Mouse (Mus musculus) hindbrain, embryonic 10.5 days (tissue): ENCODE data around the gene Zfp352. TPM values are rescaled to one million over a fixed set of nuclear protein-coding genes. Genes with fewer than 3 reads are reported as not detected.
"Not testable (repeated sequence)": the region's sequence is repeated elsewhere in the genome, so short reads cannot be mapped to it uniquely, and the experiment has no call there.

Source experiments
- DNase-seq: peaks from one replicate; pipeline ENCODE4 v3.0.0-alpha.2; 2017; ENCODE audit warnings: low spot score
- H3K27ac ChIP-seq: fragments of 300-500 bp; sonication (generic); 2 replicates; pipeline ENCODE4 v1.5.1; 2016; ENCODE audit warnings: mild to moderate bottlenecking, moderate library complexity
- H3K27me3 ChIP-seq: fragments of 300-500 bp; sonication (generic); 2 replicates; pipeline ENCODE4 v1.6.1; 2016; ENCODE audit warnings: mild to moderate bottlenecking; ENCODE audit not compliant: poor library complexity, insufficient read depth, severe bottlenecking
- H3K36me3 ChIP-seq: fragments of 300-500 bp; sonication (generic); 2 replicates; pipeline ENCODE4 v1.6.1; 2016; ENCODE audit warnings: mild to moderate bottlenecking, moderate library complexity
- H3K4me1 ChIP-seq: fragments of 300-500 bp; sonication (generic); replicated peaks from 2 replicates; pipeline ENCODE4 v1.6.1; 2016; ENCODE audit warnings: mild to moderate bottlenecking
- H3K4me3 ChIP-seq: fragments of 300-500 bp; sonication (generic); 2 replicates; pipeline ENCODE4 v1.5.1; 2016; ENCODE audit warnings: mild to moderate bottlenecking, moderate library complexity
- H3K9me3 ChIP-seq: fragments of 300-500 bp; sonication (generic); 2 replicates; pipeline ENCODE4 v1.6.1; 2016; ENCODE audit warnings: mild to moderate bottlenecking, moderate library complexity
- WGBS: fragments of 180-500 bp; shearing (Covaris S2); methylation state at CpG from one replicate; pipeline ENCODE4 v1.1.7; 2016; 5-methylcytosine and 5-hydroxymethylcytosine counted together
- polyA plus RNA-seq: library from polyadenylated mRNA; unstranded; fragments of >200 nt; fragmentation: Nextera tagmentation; extraction: Ambion mirVana; gene quantifications from 2 replicates; pipeline ENCODE4 v1.2.1, GENCODE M21; 2016

Gene Zfp352
- not detected in 2 replicates for polyA plus RNA-seq

- H3K4me1 ChIP-seq, result no peaks in the 10 kb centered on the region
- no peak within 1 kb of the TSS for H3K4me3 ChIP-seq
- WGBS, result 92% methylated on average over 2 of the region's 2 CpGs
- no peaks in the 10 kb centered on the region for H3K27me3 ChIP-seq
- no peaks in the 10 kb centered on the region for H3K9me3 ChIP-seq
- DNase-seq, result no peak
- H3K36me3 ChIP-seq, result no peaks in the 10 kb centered on the region
- no peak within 1 kb of the TSS for H3K27ac ChIP-seq
Observed at GRCm38 (mm10) chr4:90218520-90218919, at the start of gene Zfp352. TSS of gene Zfp352 (plus strand) at chr4:90218820.

- Histone ChIP-seq H3K4me3 (no peak overlapping the region), H3K36me3 (no peaks in the 10 kb centered on the region), H3K4me1 (no peaks in the 10 kb centered on the region), H3K27me3 (no peaks in the 10 kb centered on the region), H3K9me3 (no peaks in the 10 kb centered on the region), H3K27ac (no peak overlapping the region)
- no peak for DNase-seq
- 91% methylated on average over 3 of the region's 3 CpGs for WGBS
Observed at GRCm38 (mm10) chr4:90170890-90171483, 47.6 kb upstream of the Zfp352 start.

GRCm38 (mm10) chr4:90174036-90174435 lies 44.6 kb upstream of the Zfp352 start:
- no peaks in the 10 kb centered on the region for H3K4me1 ChIP-seq
- DNase-seq, result no peak
- no peaks in the 10 kb centered on the region for H3K27me3 ChIP-seq
- H3K27ac ChIP-seq, result no peak overlapping the region
- WGBS, result 78% methylated on average over 1 of the region's 1 CpGs
- H3K9me3 ChIP-seq, result no peaks in the 10 kb centered on the region
- H3K4me3 ChIP-seq, result no peak overlapping the region
- no peaks in the 10 kb centered on the region for H3K36me3 ChIP-seq

DNA sequence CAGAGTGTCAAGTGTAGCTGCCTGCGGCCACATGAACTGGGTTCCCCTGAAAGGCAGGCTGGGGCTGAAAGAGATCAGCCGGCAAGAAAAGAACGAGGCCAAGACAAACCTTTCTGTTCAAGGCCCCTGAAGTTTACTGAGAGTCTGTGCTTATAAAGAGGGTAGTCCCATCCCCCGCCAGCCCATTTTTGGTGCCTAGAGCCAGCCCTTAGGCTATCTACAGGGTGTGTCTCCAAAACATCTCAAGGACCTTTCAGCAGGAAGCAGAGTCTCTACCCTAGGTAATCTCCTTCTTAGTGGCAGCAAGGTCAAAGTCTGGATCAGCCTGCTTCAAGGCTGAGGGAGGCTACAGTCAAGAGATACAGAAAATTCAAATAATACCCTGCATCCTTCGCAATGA lies 15.2 kb upstream of the Zfp352 start:
- Histone ChIP-seq H3K4me3 (no peak overlapping the region), H3K36me3 (no peaks in the 10 kb centered on the region), H3K27ac (no peak overlapping the region), H3K9me3 (no peaks in the 10 kb centered on the region), H3K27me3 (no peaks in the 10 kb centered on the region), H3K4me1 (no peaks in the 10 kb centered on the region)
- no peak for DNase-seq
- 89% methylated on average over 5 of the region's 5 CpGs for WGBS

- Histone ChIP-seq H3K4me3 (no peak overlapping the region), H3K27me3 (no peaks in the 10 kb centered on the region), H3K36me3 (no peaks in the 10 kb centered on the region), H3K4me1 (no peaks in the 10 kb centered on the region), H3K27ac (no peak overlapping the region), H3K9me3 (no peaks in the 10 kb centered on the region)
- WGBS, result 54% methylated on average over 1 of the region's 1 CpGs
- DNase-seq, result no peak
Observed at GRCm38 (mm10) chr4:90211475-90211874, 7.1 kb upstream of the Zfp352 start.

- 88% methylated on average over 3 of the region's 3 CpGs for WGBS
- no peaks in the 10 kb centered on the region for H3K9me3 ChIP-seq
- no peak overlapping the region for H3K4me3 ChIP-seq
- no peaks in the 10 kb centered on the region for H3K4me1 ChIP-seq
- H3K27ac ChIP-seq, result no peak overlapping the region
- H3K36me3 ChIP-seq, result no peaks in the 10 kb centered on the region
- H3K27me3 ChIP-seq, result no peaks in the 10 kb centered on the region
- DNase-seq, result no peak
Observed at GRCm38 (mm10) chr4:90212076-90212475, 6.5 kb upstream of the Zfp352 start.

DNA sequence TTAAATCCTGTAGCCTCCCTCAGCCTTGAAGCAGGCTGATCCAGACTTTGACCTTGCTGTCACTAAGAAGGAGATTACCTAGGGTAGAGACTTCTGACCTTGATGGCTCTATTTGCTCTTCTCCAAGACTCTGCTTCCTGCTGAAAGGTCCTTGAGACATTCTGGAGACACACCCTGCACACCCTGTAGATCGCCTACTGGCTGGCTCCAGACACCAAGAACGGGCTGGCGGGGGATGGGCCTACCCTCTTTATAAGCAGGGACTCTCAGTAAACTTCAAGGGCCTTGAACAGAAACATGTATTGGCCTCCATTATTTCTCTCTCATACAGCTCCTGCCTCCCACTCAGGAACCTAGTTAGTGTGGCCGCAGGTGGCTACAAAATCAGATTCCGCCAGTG lies 17.0 kb downstream of the Zfp352 start:
- not testable (repeated sequence) for H3K36me3 ChIP-seq, DNase-seq, H3K9me3 ChIP-seq, H3K4me3 ChIP-seq, H3K27ac ChIP-seq, H3K27me3 ChIP-seq, H3K4me1 ChIP-seq
- 96% methylated on average over 5 of the region's 5 CpGs for WGBS

DNA sequence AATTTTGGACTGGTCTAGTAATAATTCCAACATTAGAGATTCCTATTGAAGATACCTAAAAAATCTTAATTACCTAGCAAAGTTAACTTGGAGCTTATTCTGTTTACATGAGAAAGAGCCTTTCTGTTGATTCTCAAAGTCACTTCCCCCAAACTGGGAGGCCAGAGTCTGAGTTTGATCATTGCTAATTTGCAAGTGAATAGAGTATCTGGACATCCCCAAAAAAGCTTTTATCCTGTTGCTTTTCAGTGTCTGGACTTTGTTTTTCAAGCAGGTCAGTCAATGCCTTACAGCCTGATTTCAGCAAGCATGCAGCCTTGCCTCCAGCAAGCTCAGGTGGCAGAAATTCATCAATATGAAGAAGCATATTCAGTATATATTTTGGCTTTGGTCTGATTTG lies 51.2 kb downstream of the Zfp352 start:
- no peak for DNase-seq
- H3K36me3 ChIP-seq, result no peaks in the 10 kb centered on the region
- H3K4me3 ChIP-seq, result no peak overlapping the region
- no peak overlapping the region for H3K27ac ChIP-seq
- no peaks in the 10 kb centered on the region for H3K27me3 ChIP-seq
- peaks cover 31% of the 10 kb centered on the region for H3K9me3 ChIP-seq
- no peaks in the 10 kb centered on the region for H3K4me1 ChIP-seq
